Mouse (Mus musculus) stomach, postnatal 0 days (tissue): ENCODE measurements around the gene Pld4. TPM values are rescaled to one million over a fixed set of nuclear protein-coding genes. Genes with fewer than 3 reads are reported as not detected.

Experiments used
- ATAC-seq: fragments of 200-750 bp; cut with Nextera tagmentation; 2 replicates; pipeline ENCODE4 v1.8.0; 2017; ENCODE audit not compliant: low FRiP score, low TSS enrichment
- DNase-seq: peaks from one replicate; pipeline ENCODE4 v3.0.0-alpha.2; 2016; ENCODE audit warnings: low spot score
- H3K27ac ChIP-seq: fragments of 300-500 bp; sonication (generic); replicated peaks from 2 replicates; pipeline ENCODE4 v1.5.1; 2014; ENCODE audit warnings: mild to moderate bottlenecking, control low read depth
- H3K27me3 ChIP-seq: fragments of 300-500 bp; sonication (generic); 2 replicates; pipeline ENCODE4 v1.6.1; 2014; ENCODE audit warnings: low read length; ENCODE audit not compliant: control insufficient read depth, insufficient read depth
- H3K36me3 ChIP-seq: fragments of 300-500 bp; sonication (generic); 2 replicates; pipeline ENCODE4 v1.6.1; 2014; ENCODE audit warnings: low read length, mixed read lengths; ENCODE audit not compliant: control insufficient read depth, insufficient read depth
- H3K4me1 ChIP-seq: fragments of 300-500 bp; sonication (generic); replicated peaks from 2 replicates; pipeline ENCODE4 v1.6.1; 2014; ENCODE audit warnings: antibody characterized with exemption; ENCODE audit not compliant: control insufficient read depth, insufficient read depth
- H3K4me2 ChIP-seq: fragments of 300-500 bp; sonication (generic); replicated peaks from 2 replicates; pipeline ENCODE4 v1.6.1; 2014; ENCODE audit warnings: low read depth, mild to moderate bottlenecking, control low read depth, moderate library complexity
- H3K4me3 ChIP-seq: fragments of 300-500 bp; sonication (generic); 2 replicates; pipeline ENCODE4 v1.5.1; 2014; ENCODE audit warnings: low read depth, low read length, control low read depth
- H3K9ac ChIP-seq: fragments of 300-500 bp; sonication (generic); 2 replicates; pipeline ENCODE4 v1.6.1; 2014; ENCODE audit warnings: mild to moderate bottlenecking, low read length, control low read depth, mixed read lengths
- H3K9me3 ChIP-seq: fragments of 300-500 bp; sonication (generic); 2 replicates; pipeline ENCODE4 v1.6.1; 2016; ENCODE audit warnings: low read length; ENCODE audit not compliant: control insufficient read depth
- CTCF ChIP-seq: IDR thresholded peaks from 2 replicates; pipeline ENCODE4 v1.5.1; 2016; ENCODE audit warnings: antibody characterized with exemption, low read depth, mild to moderate bottlenecking, moderate library complexity
- EP300 ChIP-seq: optimal IDR thresholded peaks from 2 replicates; pipeline ENCODE3; 2016; ENCODE audit warnings: antibody characterized with exemption
- WGBS: fragments of 180-500 bp; shearing (Covaris S2); extraction: QIAGEN DNeasy Blood & Tissue Kit; methylation state at CpG from one replicate; pipeline ENCODE4 v1.1.7; 2014; 5-methylcytosine and 5-hydroxymethylcytosine counted together
- polyA plus RNA-seq: library from polyadenylated mRNA; unstranded; fragments of >200 nt; fragmentation: Nextera tagmentation; extraction: Ambion mirVana; gene quantifications from 2 replicates; pipeline ENCODE4 v1.2.1, GENCODE M21; 2015

The Pld4 gene
- polyA plus RNA-seq, 1 experiment from 2014 or later, result 9.8 TPM

DNA sequence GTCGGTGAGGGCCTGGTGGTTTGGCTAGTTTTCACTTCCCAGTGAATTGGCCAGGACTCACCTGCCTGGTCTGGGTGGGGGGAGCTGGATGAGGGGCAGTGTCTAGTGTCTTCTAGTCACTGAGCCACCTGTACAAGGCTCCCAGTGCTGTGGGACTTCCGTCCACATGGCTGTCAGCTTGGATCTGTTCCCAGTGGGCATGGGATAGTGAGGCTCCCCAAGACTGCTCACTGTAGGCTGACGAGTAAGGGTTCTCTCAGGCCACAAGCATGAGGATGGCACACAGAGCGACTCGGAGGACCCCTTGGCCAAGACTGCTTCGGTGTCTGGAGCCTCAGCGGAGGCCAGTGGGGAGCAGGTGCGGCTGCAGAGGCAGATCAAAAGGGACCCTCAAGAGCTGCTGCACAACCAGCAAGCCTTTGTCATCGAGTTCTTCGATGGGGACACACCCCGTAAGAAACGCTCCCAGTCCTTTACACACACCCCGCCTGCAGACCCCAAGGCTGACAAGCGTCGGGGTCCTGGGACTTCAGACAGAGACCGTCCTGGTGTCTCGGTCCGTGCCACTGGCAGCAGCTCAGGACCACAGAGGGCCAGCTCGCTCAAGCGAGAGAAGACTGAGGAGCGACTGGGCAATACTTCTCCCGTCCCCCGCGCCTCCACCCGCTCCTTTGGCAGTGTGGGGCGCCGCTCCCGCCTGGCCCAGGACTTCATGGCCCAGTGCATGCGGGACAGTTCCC, 24.4 kb upstream of the Pld4 start:
- no peak overlapping the region for H3K9ac ChIP-seq
- no peak for DNase-seq
- no peaks in the 10 kb centered on the region for H3K9me3 ChIP-seq
- TF ChIP-seq EP300 (no peak), CTCF (no peak)
- H3K27ac ChIP-seq, result no peak overlapping the region
- ATAC-seq, result no peak
- no peaks in the 10 kb centered on the region for H3K4me1 ChIP-seq
- no peak overlapping the region for H3K4me3 ChIP-seq
- 91% methylated on average over 29 of the region's 29 CpGs for WGBS
- H3K27me3 ChIP-seq, result no peaks in the 10 kb centered on the region
- no peak overlapping the region for H3K4me2 ChIP-seq
- peaks cover 53% of the 10 kb centered on the region for H3K36me3 ChIP-seq

DNA sequence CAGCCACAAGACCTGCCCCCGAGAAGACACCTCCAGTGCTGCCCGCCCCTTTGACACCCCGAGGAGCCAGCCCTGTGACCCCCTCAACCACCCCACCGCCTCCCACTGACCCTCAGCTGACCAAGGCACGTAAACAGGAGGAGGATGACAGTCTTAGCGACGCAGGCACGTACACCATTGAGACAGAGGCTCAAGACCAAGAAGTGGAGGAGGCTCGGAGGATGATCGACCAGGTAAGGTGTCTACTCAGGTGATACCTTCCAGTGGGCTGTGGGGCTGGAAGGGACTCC, 23.9 kb upstream of the Pld4 start:
- H3K4me1 ChIP-seq, result no peaks in the 10 kb centered on the region
- no peak for DNase-seq
- no peak overlapping the region for H3K4me3 ChIP-seq
- 89% methylated on average over 10 of the region's 10 CpGs for WGBS
- TF ChIP-seq CTCF (no peak), EP300 (no peak)
- H3K27me3 ChIP-seq, result no peaks in the 10 kb centered on the region
- no peak overlapping the region for H3K9ac ChIP-seq
- peaks cover 53% of the 10 kb centered on the region for H3K36me3 ChIP-seq
- no peak overlapping the region for H3K27ac ChIP-seq
- no peak for ATAC-seq
- H3K4me2 ChIP-seq, result no peak overlapping the region
- no peaks in the 10 kb centered on the region for H3K9me3 ChIP-seq

DNA sequence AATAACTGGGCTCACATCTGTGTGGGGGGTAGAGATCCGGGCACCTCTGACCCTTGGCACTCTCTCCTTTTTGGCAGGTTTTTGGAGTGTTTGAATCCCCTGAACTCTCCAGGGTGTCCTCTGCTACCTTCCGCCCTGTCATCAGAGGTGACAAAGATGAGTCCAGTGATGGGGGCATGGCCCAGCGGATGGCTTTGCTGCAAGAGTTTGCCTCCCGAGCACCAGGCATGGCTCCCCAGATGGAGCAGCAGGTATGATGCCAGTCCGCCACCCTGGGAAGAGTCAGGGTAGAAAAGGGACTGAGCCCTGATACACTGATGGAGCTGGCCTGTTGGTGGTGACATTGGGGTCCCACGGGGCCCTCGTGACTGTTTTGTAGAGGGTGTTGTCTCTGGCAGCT, 23.4 kb upstream of the Pld4 start:
- Histone ChIP-seq H3K4me1 (no peaks in the 10 kb centered on the region), H3K4me3 (no peak overlapping the region), H3K36me3 (peaks cover 48% of the 10 kb centered on the region), H3K27ac (no peak overlapping the region), H3K27me3 (no peaks in the 10 kb centered on the region), H3K4me2 (no peak overlapping the region), H3K9me3 (no peaks in the 10 kb centered on the region), H3K9ac (no peak overlapping the region)
- no peak for ATAC-seq
- WGBS, result 92% methylated on average over 7 of the region's 7 CpGs
- no peak for DNase-seq
- TF ChIP-seq EP300 (no peak), CTCF (no peak)

DNA sequence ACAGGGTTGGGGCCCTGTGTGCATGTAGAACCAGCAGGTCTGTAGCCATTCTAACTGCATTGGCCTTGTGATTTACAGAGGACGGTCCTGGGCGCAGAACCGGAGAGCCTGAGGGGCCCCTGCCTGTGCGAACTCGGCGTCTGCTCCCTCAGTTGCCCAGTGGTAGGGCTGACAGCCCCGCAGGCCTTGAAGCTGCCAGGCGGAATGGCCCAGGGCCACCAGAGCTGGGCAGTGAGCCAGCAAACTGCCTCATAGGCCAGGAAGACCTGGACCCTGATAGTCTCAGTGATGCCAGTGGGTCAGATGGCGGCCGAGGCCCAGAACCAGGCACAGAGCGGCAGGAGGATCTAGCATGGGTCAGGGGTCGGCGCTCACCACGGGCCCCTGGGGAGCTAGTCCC, 22.7 kb upstream of the Pld4 start:
- no peak for DNase-seq
- H3K4me3 ChIP-seq, result no peak overlapping the region
- H3K27me3 ChIP-seq, result no peaks in the 10 kb centered on the region
- no peaks in the 10 kb centered on the region; the same call in 1 of the 2 replicates for H3K4me1 ChIP-seq
- no peaks in the 10 kb centered on the region for H3K9me3 ChIP-seq
- WGBS, result 91% methylated on average over 14 of the region's 14 CpGs
- peaks cover 41% of the 10 kb centered on the region for H3K36me3 ChIP-seq
- TF ChIP-seq CTCF (no peak), EP300 (no peak)
- H3K4me2 ChIP-seq, result no peak overlapping the region
- no peak for ATAC-seq
- H3K27ac ChIP-seq, result no peak overlapping the region
- no peak overlapping the region for H3K9ac ChIP-seq

GRCm38 (mm10) chr12:112738281-112739022, 22.0 kb upstream of the Pld4 start:
- peaks cover 40% of the 10 kb centered on the region for H3K36me3 ChIP-seq
- ATAC-seq, result no peak

GRCm38 (mm10) chr12:112739023-112739568, 21.4 kb upstream of the Pld4 start:
- DNase-seq (no peak), ATAC-seq (no peak)
- H3K36me3 ChIP-seq, result peaks cover 41% of the 10 kb centered on the region
- no peaks in the 10 kb centered on the region for H3K9me3 ChIP-seq
- no peak for TF ChIP-seq CTCF
- TF ChIP-seq EP300, result no peak
- H3K4me2 ChIP-seq, result no peak overlapping the region
- H3K27me3 ChIP-seq, result no peaks in the 10 kb centered on the region
- 91% methylated on average over 24 of the region's 24 CpGs for WGBS
- H3K9ac ChIP-seq, result no peak overlapping the region
- no peaks in the 10 kb centered on the region; the same call in 1 of the 2 replicates for H3K4me1 ChIP-seq
- no peak overlapping the region for H3K27ac ChIP-seq
- no peak overlapping the region for H3K4me3 ChIP-seq

More at GRCm38 (mm10) chr12:112738281-112739022, 22.0 kb upstream of the Pld4 start:
- no peak overlapping the region for H3K4me3 ChIP-seq
- H3K9ac ChIP-seq, result no peak overlapping the region
- H3K27ac ChIP-seq, result no peak overlapping the region
- 92% methylated on average over 31 of the region's 31 CpGs for WGBS
- H3K4me2 ChIP-seq, result no peak overlapping the region
- H3K4me1 ChIP-seq, result no peaks in the 10 kb centered on the region; the same call in 1 of the 2 replicates
- TF ChIP-seq CTCF (no peak), EP300 (no peak)
- no peaks in the 10 kb centered on the region for H3K27me3 ChIP-seq
- DNase-seq, result no peak
- no peaks in the 10 kb centered on the region for H3K9me3 ChIP-seq
